Mouse (Mus musculus): Measurements from ENCODE around the gene Olfr547.

GRCm38 (mm10) chr7:102566219-102566618 lies 31.7 kb downstream of the Olfr547 start:
- TF ChIP-seq CTCF (IDR thresholded peaks at IDR 0.05; ENCODE audit: borderline replicate concordance, extremely low read depth, insufficient read depth, insufficient read length), result no peak
- no peak for TF ChIP-seq POLR2A (IDR thresholded peaks at IDR 0.05; ENCODE audit: borderline replicate concordance, extremely low read depth, insufficient read depth, insufficient read length, poor library complexity, severe bottlenecking)
